Mouse (Mus musculus): ENCODE data around the gene Lrrc26.
A peak's percentile ranks its signal among the peaks of the same experiment; 100 is the strongest.

GRCm38 (mm10) chr2:25265897-25266656 is 23.6 kb upstream of the Lrrc26 start:
- TF ChIP-seq CTCF (IDR thresholded peaks at IDR 0.05; ENCODE audit: extremely low read depth, insufficient read length, insufficient replicate concordance, low read depth, low read length) (no peak), POLR2A (IDR thresholded peaks at IDR 0.05; ENCODE audit: low read depth, low read length) (peak; percentile 53; the same call in 1 of the 2 replicates)
